Mouse (Mus musculus) ES-Bruce4 (cell line): Measurements from ENCODE around the gene 4933402N03Rik.

Source experiments
- CTCF ChIP-seq: IDR thresholded peaks from one replicate; pipeline ENCODE4 v1.8.1; 2011; ENCODE audit warnings: low read depth, low read length
- POLR2A ChIP-seq: IDR thresholded peaks from one replicate; pipeline ENCODE4 v1.8.1; 2011; ENCODE audit warnings: low read length; ENCODE audit not compliant: insufficient read depth

- TF ChIP-seq CTCF (no peak), POLR2A (no peak)
Observed at GRCm38 (mm10) chr7:131187996-131188395, 41.9 kb upstream of the 4933402N03Rik start.
